Mouse (Mus musculus) cortical plate, adult 2 months (tissue): Measurements from ENCODE around the gene Rarres1.

Source experiments
- CTCF ChIP-seq: fragments of 200-500 bp; IDR thresholded peaks from 2 replicates; pipeline ENCODE4 v1.5.1; 2011; ENCODE audit warnings: mild to moderate bottlenecking, control low read depth, low read length; ENCODE audit not compliant: insufficient read depth; ENCODE audit errors: extremely low read depth
- POLR2A ChIP-seq: fragments of 200-500 bp; IDR thresholded peaks from 2 replicates; pipeline ENCODE4 v1.6.1; 2011; ENCODE audit warnings: mild to moderate bottlenecking, low read length, control low read depth; ENCODE audit not compliant: insufficient read depth; ENCODE audit errors: extremely low read depth

DNA sequence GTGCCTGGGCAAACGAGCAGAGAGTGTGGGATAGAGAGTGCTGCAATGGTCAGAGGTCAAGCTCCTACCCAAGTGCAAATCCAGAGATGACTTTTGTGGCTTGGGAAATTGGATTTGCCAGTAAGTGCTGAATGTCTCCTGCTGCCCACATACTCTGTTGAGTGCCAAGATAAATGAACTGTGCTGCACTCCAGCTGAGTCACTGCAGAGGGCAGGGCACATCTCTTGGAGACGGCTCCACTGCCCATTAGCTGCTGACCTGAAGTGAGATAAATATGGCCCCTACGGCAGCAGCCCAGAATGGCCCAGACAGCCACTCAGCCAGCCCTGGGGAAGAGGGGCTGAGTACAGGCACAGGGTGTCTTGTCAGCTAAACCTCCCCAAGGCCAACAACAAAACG lies 25.2 kb downstream of the Rarres1 start:
- TF ChIP-seq CTCF (no peak), POLR2A (no peak)
